Mouse (Mus musculus) forebrain, embryonic 12.5 days (tissue): ENCODE data around the gene Olfr699. TPM values are rescaled to one million over a fixed set of nuclear protein-coding genes. Genes with fewer than 3 reads are reported as not detected.
"Not testable (repeated sequence)": the region's sequence is repeated elsewhere in the genome, so short reads cannot be mapped to it uniquely, and the experiment has no call there.

ENCODE experiments used
- ATAC-seq: fragments of 200-750 bp; cut with Nextera tagmentation; 2 replicates; pipeline ENCODE4 v1.8.0; 2017; ENCODE audit warnings: moderate TSS enrichment; ENCODE audit not compliant: low FRiP score
- H3K27ac ChIP-seq: fragments of 300-500 bp; sonication (generic); 2 replicates; pipeline ENCODE4 v1.5.1; 2016; ENCODE audit warnings: mild to moderate bottlenecking
- H3K27me3 ChIP-seq: fragments of 300-500 bp; sonication (generic); 2 replicates; pipeline ENCODE4 v1.6.1; 2016; ENCODE audit warnings: mild to moderate bottlenecking
- H3K36me3 ChIP-seq: fragments of 300-500 bp; sonication (generic); replicated peaks from 2 replicates; pipeline ENCODE4 v1.6.1; 2016; ENCODE audit warnings: mild to moderate bottlenecking
- H3K4me1 ChIP-seq: fragments of 300-500 bp; sonication (generic); 2 replicates; pipeline ENCODE4 v1.6.1; 2016
- H3K4me2 ChIP-seq: fragments of 300-500 bp; sonication (generic); 2 replicates; pipeline ENCODE4 v1.6.1; 2016; ENCODE audit warnings: mild to moderate bottlenecking, moderate library complexity
- H3K4me3 ChIP-seq: fragments of 300-500 bp; sonication (generic); replicated peaks from 2 replicates; pipeline ENCODE4 v1.5.1; 2016; ENCODE audit warnings: mild to moderate bottlenecking
- H3K9ac ChIP-seq: fragments of 300-500 bp; sonication (generic); 2 replicates; pipeline ENCODE4 v1.6.1; 2016; ENCODE audit warnings: mild to moderate bottlenecking
- H3K9me3 ChIP-seq: fragments of 300-500 bp; sonication (generic); 2 replicates; pipeline ENCODE4 v1.6.1; 2016
- WGBS: fragments of 180-500 bp; shearing (Covaris S2); methylation state at CpG from one replicate; pipeline ENCODE4 v1.1.7; 2016; 5-methylcytosine and 5-hydroxymethylcytosine counted together
- polyA plus RNA-seq: library from polyadenylated mRNA; unstranded; fragments of >200 nt; fragmentation: Nextera tagmentation; extraction: Ambion mirVana; gene quantifications from 2 replicates; pipeline ENCODE4 v1.2.1, GENCODE M21; 2016

Gene Olfr699
- not detected in 2 replicates for polyA plus RNA-seq

GRCm38 (mm10) chr7:106793098-106793497 is at the start of gene Olfr699:
Gene Olfr699 (minus strand): TSS chr7:106793198.
- Histone ChIP-seq H3K4me2 (no peak within 1 kb of the TSS), H3K36me3 (no peaks in the 10 kb centered on the region), H3K27ac (no peak within 1 kb of the TSS), H3K27me3 (no peaks in the 10 kb centered on the region), H3K9ac (no peak within 1 kb of the TSS), H3K4me3 (no peak within 1 kb of the TSS), H3K4me1 (no peaks in the 10 kb centered on the region), H3K9me3 (no peaks in the 10 kb centered on the region)
- no peak for ATAC-seq
- WGBS: 85% methylated on average over 1 of the region's 1 CpGs

- Histone ChIP-seq H3K36me3 (no peaks in the 10 kb centered on the region), H3K4me2 (no peak within 1 kb of the TSS), H3K4me3 (no peak within 1 kb of the TSS), H3K27me3 (no peaks in the 10 kb centered on the region), H3K9me3 (no peaks in the 10 kb centered on the region), H3K27ac (no peak within 1 kb of the TSS), H3K9ac (no peak within 1 kb of the TSS), H3K4me1 (no peaks in the 10 kb centered on the region)
- no peak for ATAC-seq
Observed at GRCm38 (mm10) chr7:106833793-106834192, 40.8 kb upstream of the Olfr699 start, which contains the start of gene Olfr702. Gene Olfr702 (minus strand): TSS chr7:106833893.

- Histone ChIP-seq H3K9me3 (no peaks in the 10 kb centered on the region), H3K27me3 (no peaks in the 10 kb centered on the region), H3K4me1 (no peaks in the 10 kb centered on the region), H3K27ac (no peak overlapping the region), H3K4me3 (no peak overlapping the region), H3K4me2 (no peak overlapping the region), H3K9ac (no peak overlapping the region), H3K36me3 (no peaks in the 10 kb centered on the region)
- ATAC-seq: no peak
Observed at GRCm38 (mm10) chr7:106818414-106818813, 25.4 kb upstream of the Olfr699 start.

GRCm38 (mm10) chr7:106815775-106816174 is 22.8 kb upstream of the Olfr699 start:
- H3K36me3 ChIP-seq: no peaks in the 10 kb centered on the region

GRCm38 (mm10) chr7:106813829-106814228 is 20.8 kb upstream of the Olfr699 start, which contains the start of gene Olfr701:
Gene Olfr701 (plus strand): TSS chr7:106814129.
- H3K4me1 ChIP-seq: no peaks in the 10 kb centered on the region
- H3K36me3 ChIP-seq: no peaks in the 10 kb centered on the region
- no peak for ATAC-seq
- no peaks in the 10 kb centered on the region for H3K9me3 ChIP-seq
- H3K4me2 ChIP-seq: no peak within 1 kb of the TSS
- no peak within 1 kb of the TSS for H3K4me3 ChIP-seq
- H3K9ac ChIP-seq: no peak within 1 kb of the TSS
- no peak within 1 kb of the TSS for H3K27ac ChIP-seq
- no peaks in the 10 kb centered on the region for H3K27me3 ChIP-seq
- 83% methylated on average over 2 of the region's 2 CpGs for WGBS

More at GRCm38 (mm10) chr7:106815775-106816174, 22.8 kb upstream of the Olfr699 start:
- WGBS: 69% methylated on average over 2 of the region's 2 CpGs
- no peak overlapping the region for H3K27ac ChIP-seq
- no peaks in the 10 kb centered on the region for H3K4me1 ChIP-seq
- H3K4me3 ChIP-seq: no peak overlapping the region
- no peak overlapping the region for H3K9ac ChIP-seq
- H3K27me3 ChIP-seq: no peaks in the 10 kb centered on the region
- no peaks in the 10 kb centered on the region for H3K9me3 ChIP-seq
- H3K4me2 ChIP-seq: no peak overlapping the region
- ATAC-seq: no peak

- no peaks in the 10 kb centered on the region for H3K4me1 ChIP-seq
- no peak for ATAC-seq
- no peak within 1 kb of the TSS for H3K4me3 ChIP-seq
- H3K27ac ChIP-seq: no peak within 1 kb of the TSS
- WGBS: 90% methylated on average over 1 of the region's 1 CpGs
- H3K4me2 ChIP-seq: no peak within 1 kb of the TSS
- no peaks in the 10 kb centered on the region for H3K27me3 ChIP-seq
- H3K9ac ChIP-seq: no peak within 1 kb of the TSS
- no peaks in the 10 kb centered on the region for H3K36me3 ChIP-seq
- H3K9me3 ChIP-seq: no peaks in the 10 kb centered on the region
Observed at GRCm38 (mm10) chr7:106808734-106809133, 15.7 kb upstream of the Olfr699 start, which contains the start of gene Olfr700. Gene Olfr700 (minus strand): TSS chr7:106808834.

GRCm38 (mm10) chr7:106788330-106788729 is 4.7 kb downstream of the Olfr699 start:
- no peak overlapping the region for H3K4me3 ChIP-seq
- no peaks in the 10 kb centered on the region for H3K4me1 ChIP-seq
- no peaks in the 10 kb centered on the region for H3K36me3 ChIP-seq
- no peak overlapping the region for H3K9ac ChIP-seq
- H3K27ac ChIP-seq: no peak overlapping the region
- ATAC-seq: no peak
- H3K4me2 ChIP-seq: no peak overlapping the region
- H3K9me3 ChIP-seq: no peaks in the 10 kb centered on the region
- H3K27me3 ChIP-seq: no peaks in the 10 kb centered on the region

GRCm38 (mm10) chr7:106761008-106761407 is 32.0 kb downstream of the Olfr699 start:
- H3K27ac ChIP-seq, H3K9ac ChIP-seq, ATAC-seq, H3K4me2 ChIP-seq, H3K4me3 ChIP-seq, H3K9me3 ChIP-seq, H3K4me1 ChIP-seq, H3K36me3 ChIP-seq, H3K27me3 ChIP-seq: not testable (repeated sequence)
- 83% methylated on average over 2 of the region's 2 CpGs for WGBS

- ATAC-seq: no peak
- WGBS: 86% methylated on average over 2 of the region's 2 CpGs
Observed at GRCm38 (mm10) chr7:106758800-106759199, 34.2 kb downstream of the Olfr699 start.

GRCm38 (mm10) chr7:106755297-106755696 is 37.7 kb downstream of the Olfr699 start, which contains the start of gene Olfr698:
Gene Olfr698 (minus strand): TSS chr7:106755397.
- Histone ChIP-seq H3K4me1 (no peaks in the 10 kb centered on the region), H3K4me2 (no peak within 1 kb of the TSS), H3K27me3 (no peaks in the 10 kb centered on the region), H3K9me3 (no peaks in the 10 kb centered on the region), H3K4me3 (no peak within 1 kb of the TSS), H3K27ac (no peak within 1 kb of the TSS), H3K9ac (no peak within 1 kb of the TSS), H3K36me3 (no peaks in the 10 kb centered on the region)
- ATAC-seq: no peak

More at GRCm38 (mm10) chr7:106758800-106759199, 34.2 kb downstream of the Olfr699 start:
- Histone ChIP-seq H3K36me3 (no peaks in the 10 kb centered on the region), H3K4me3 (no peak overlapping the region), H3K4me2 (no peak overlapping the region), H3K9ac (no peak overlapping the region), H3K27me3 (no peaks in the 10 kb centered on the region), H3K4me1 (no peaks in the 10 kb centered on the region), H3K9me3 (no peaks in the 10 kb centered on the region), H3K27ac (no peak overlapping the region)

- Histone ChIP-seq H3K9ac (no peak overlapping the region), H3K4me3 (no peak overlapping the region), H3K4me2 (no peak overlapping the region), H3K27ac (no peak overlapping the region), H3K27me3 (no peaks in the 10 kb centered on the region), H3K36me3 (no peaks in the 10 kb centered on the region), H3K9me3 (no peaks in the 10 kb centered on the region), H3K4me1 (no peaks in the 10 kb centered on the region)
- WGBS: 87% methylated on average over 5 of the region's 5 CpGs
- ATAC-seq: no peak
Observed at GRCm38 (mm10) chr7:106745811-106746210, 47.2 kb downstream of the Olfr699 start.

- 83% methylated on average over 1 of the region's 1 CpGs for WGBS
- no peak within 1 kb of the TSS for H3K4me2 ChIP-seq
- H3K4me3 ChIP-seq: no peak within 1 kb of the TSS
- no peak within 1 kb of the TSS for H3K27ac ChIP-seq
- H3K9me3 ChIP-seq: no peaks in the 10 kb centered on the region
- H3K36me3 ChIP-seq: no peaks in the 10 kb centered on the region
- ATAC-seq: no peak
- H3K27me3 ChIP-seq: no peaks in the 10 kb centered on the region
- no peak within 1 kb of the TSS for H3K9ac ChIP-seq
- H3K4me1 ChIP-seq: no peaks in the 10 kb centered on the region
Observed at GRCm38 (mm10) chr7:106742343-106742742, 50.7 kb downstream of the Olfr699 start, which contains the start of gene Olfr697. Gene Olfr697 (minus strand): TSS chr7:106742443.
